Mouse (Mus musculus) hindbrain, embryonic 13.5 days (tissue): ENCODE results near the gene Senp2. TPM values are rescaled to one million over a fixed set of nuclear protein-coding genes. Genes with fewer than 3 reads are reported as not detected.

Experiments
- ATAC-seq: fragments of 200-750 bp; cut with Nextera tagmentation; 2 replicates; pipeline ENCODE4 v1.8.0; 2017; ENCODE audit warnings: moderate TSS enrichment; ENCODE audit not compliant: low FRiP score
- H3K27ac ChIP-seq: fragments of 300-500 bp; sonication (generic); 2 replicates; pipeline ENCODE4 v1.5.1; 2015; ENCODE audit warnings: inconsistent platforms, mild to moderate bottlenecking, moderate library complexity
- H3K27me3 ChIP-seq: fragments of 300-500 bp; sonication (generic); 2 replicates; pipeline ENCODE4 v1.6.1; 2015; ENCODE audit warnings: mild to moderate bottlenecking, inconsistent platforms
- H3K36me3 ChIP-seq: fragments of 300-500 bp; sonication (generic); 2 replicates; pipeline ENCODE4 v1.6.1; 2015; ENCODE audit warnings: mild to moderate bottlenecking, inconsistent platforms
- H3K4me1 ChIP-seq: fragments of 300-500 bp; sonication (generic); replicated peaks from 2 replicates; pipeline ENCODE4 v1.6.1; 2015; ENCODE audit warnings: inconsistent platforms
- H3K4me2 ChIP-seq: fragments of 300-500 bp; sonication (generic); 2 replicates; pipeline ENCODE4 v1.6.1; 2015; ENCODE audit warnings: inconsistent platforms, mild to moderate bottlenecking, moderate library complexity
- H3K4me3 ChIP-seq: fragments of 300-500 bp; sonication (generic); 2 replicates; pipeline ENCODE4 v1.5.1; 2015; ENCODE audit warnings: mild to moderate bottlenecking, inconsistent platforms
- H3K9ac ChIP-seq: fragments of 300-500 bp; sonication (generic); 2 replicates; pipeline ENCODE4 v1.6.1; 2015; ENCODE audit warnings: mild to moderate bottlenecking, inconsistent platforms
- H3K9me3 ChIP-seq: fragments of 300-500 bp; sonication (generic); 2 replicates; pipeline ENCODE4 v1.6.1; 2016; ENCODE audit warnings: inconsistent platforms
- WGBS: fragments of 180-500 bp; shearing (Covaris S2); methylation state at CpG from one replicate; pipeline ENCODE4 v1.1.7; 2015; 5-methylcytosine and 5-hydroxymethylcytosine counted together
- polyA plus RNA-seq: library from polyadenylated mRNA; unstranded; fragments of >200 nt; fragmentation: Nextera tagmentation; extraction: Ambion mirVana; gene quantifications from 2 replicates; pipeline ENCODE4 v1.2.1, GENCODE M21; 2015

Senp2 gene
- polyA plus RNA-seq, 1 experiment from 2014 or later: 43.7 TPM

GRCm38 (mm10) chr16:21991774-21992173, 17.5 kb upstream of the Senp2 start:
- peaks cover 3% of the 10 kb centered on the region; the same call in 1 of the 2 replicates for H3K27me3 ChIP-seq
- no peak for ATAC-seq
- H3K27ac ChIP-seq: no peak overlapping the region
- H3K4me3 ChIP-seq: no peak overlapping the region
- H3K4me2 ChIP-seq: no peak overlapping the region
- peaks cover 4% of the 10 kb centered on the region; the same call in 1 of the 2 replicates for H3K4me1 ChIP-seq
- H3K9me3 ChIP-seq: no peaks in the 10 kb centered on the region
- H3K9ac ChIP-seq: no peak overlapping the region
- H3K36me3 ChIP-seq: no peaks in the 10 kb centered on the region
- WGBS: 88% methylated on average over 2 of the region's 2 CpGs

- Histone ChIP-seq H3K36me3 (no peaks in the 10 kb centered on the region), H3K9me3 (no peaks in the 10 kb centered on the region), H3K27me3 (peaks cover 10% of the 10 kb centered on the region; the same call in 1 of the 2 replicates), H3K9ac (peak within 1 kb of the TSS; percentile 55; the same call in 1 of the 2 replicates), H3K4me1 (peaks cover 4% of the 10 kb centered on the region; the same call in 1 of the 2 replicates), H3K4me2 (peak within 1 kb of the TSS; percentile 53), H3K27ac (no peak within 1 kb of the TSS), H3K4me3 (peak within 1 kb of the TSS; percentile 28)
- no peak for ATAC-seq
- WGBS: 4% methylated on average over 16 of the region's 16 CpGs
These were observed 14.0 kb upstream of the Senp2 start, which contains the start of gene Liph for GRCm38 (mm10) chr16:21995304-21995703. TSS of gene Liph (minus strand) at chr16:21995663.

- Histone ChIP-seq H3K4me2 (no peak overlapping the region), H3K27me3 (peaks cover 10% of the 10 kb centered on the region; the same call in 1 of the 2 replicates), H3K27ac (no peak overlapping the region), H3K4me3 (no peak overlapping the region), H3K9ac (no peak overlapping the region), H3K36me3 (no peaks in the 10 kb centered on the region), H3K9me3 (no peaks in the 10 kb centered on the region), H3K4me1 (peaks cover 4% of the 10 kb centered on the region; the same call in 1 of the 2 replicates)
- 68% methylated on average over 4 of the region's 4 CpGs for WGBS
- no peak for ATAC-seq
These were observed 12.9 kb upstream of the Senp2 start for GRCm38 (mm10) chr16:21996402-21996801.

GRCm38 (mm10) chr16:21996881-21997641, 12.2 kb upstream of the Senp2 start:
- H3K27ac ChIP-seq: no peak overlapping the region
- no peak for ATAC-seq
- H3K36me3 ChIP-seq: no peaks in the 10 kb centered on the region
- WGBS: 69% methylated on average over 5 of the region's 5 CpGs
- no peak overlapping the region for H3K9ac ChIP-seq
- no peak overlapping the region for H3K4me2 ChIP-seq
- H3K27me3 ChIP-seq: peaks cover 10% of the 10 kb centered on the region; the same call in 1 of the 2 replicates
- H3K9me3 ChIP-seq: no peaks in the 10 kb centered on the region
- no peak overlapping the region for H3K4me3 ChIP-seq
- H3K4me1 ChIP-seq: peaks cover 4% of the 10 kb centered on the region; the same call in 1 of the 2 replicates

- no peak for ATAC-seq
- Histone ChIP-seq H3K4me2 (no peak overlapping the region), H3K36me3 (no peaks in the 10 kb centered on the region), H3K4me3 (no peak overlapping the region), H3K27ac (no peak overlapping the region), H3K27me3 (peaks cover 10% of the 10 kb centered on the region; the same call in 1 of the 2 replicates), H3K9me3 (no peaks in the 10 kb centered on the region), H3K4me1 (peaks cover 4% of the 10 kb centered on the region; the same call in 1 of the 2 replicates), H3K9ac (no peak overlapping the region)
- WGBS: 83% methylated on average over 5 of the region's 5 CpGs
These were observed 11.2 kb upstream of the Senp2 start for GRCm38 (mm10) chr16:21998061-21998460.

- Histone ChIP-seq H3K36me3 (no peaks in the 10 kb centered on the region), H3K27me3 (peaks cover 10% of the 10 kb centered on the region; the same call in 1 of the 2 replicates), H3K9me3 (no peaks in the 10 kb centered on the region), H3K4me2 (no peak overlapping the region), H3K9ac (no peak overlapping the region), H3K4me1 (peaks cover 4% of the 10 kb centered on the region; the same call in 1 of the 2 replicates), H3K27ac (no peak overlapping the region), H3K4me3 (no peak overlapping the region)
- ATAC-seq: no peak
- WGBS: 87% methylated on average over 4 of the region's 4 CpGs
These were observed 9.2 kb upstream of the Senp2 start for GRCm38 (mm10) chr16:21999941-22000690.

GRCm38 (mm10) chr16:22001172-22001571, 8.1 kb upstream of the Senp2 start:
- WGBS: 64% methylated on average over 4 of the region's 4 CpGs
- no peak overlapping the region for H3K4me2 ChIP-seq
- H3K36me3 ChIP-seq: no peaks in the 10 kb centered on the region
- H3K9ac ChIP-seq: no peak overlapping the region
- no peak overlapping the region for H3K27ac ChIP-seq
- H3K9me3 ChIP-seq: no peaks in the 10 kb centered on the region
- peaks cover 8% of the 10 kb centered on the region; the same call in 1 of the 2 replicates for H3K27me3 ChIP-seq
- ATAC-seq: no peak
- no peaks in the 10 kb centered on the region for H3K4me1 ChIP-seq
- no peak overlapping the region for H3K4me3 ChIP-seq

GRCm38 (mm10) chr16:22001606-22002005, 7.7 kb upstream of the Senp2 start:
- Histone ChIP-seq H3K9me3 (no peaks in the 10 kb centered on the region), H3K36me3 (no peaks in the 10 kb centered on the region), H3K4me2 (no peak overlapping the region), H3K27me3 (peaks cover 8% of the 10 kb centered on the region; the same call in 1 of the 2 replicates), H3K27ac (no peak overlapping the region), H3K9ac (no peak overlapping the region), H3K4me1 (no peaks in the 10 kb centered on the region), H3K4me3 (no peak overlapping the region)
- no peak for ATAC-seq
- whole genome bisulfite sequencing: 61% methylated on average over 3 of the region's 3 CpGs

GRCm38 (mm10) chr16:22009596-22009995, 312 bp downstream of the Senp2 start:
- Histone ChIP-seq H3K4me1 (peaks cover 17% of the 10 kb centered on the region), H3K9me3 (no peaks in the 10 kb centered on the region), H3K4me2 (peak overlapping the region; percentile 85), H3K9ac (peak overlapping the region; percentile 92), H3K36me3 (no peaks in the 10 kb centered on the region), H3K27ac (peak overlapping the region; percentile 86), H3K27me3 (no peaks in the 10 kb centered on the region), H3K4me3 (peak overlapping the region; percentile 97)
- under 1% methylated on average over 51 of the region's 51 CpGs for WGBS
- ATAC-seq: peak; percentile 80

- Histone ChIP-seq H3K27ac (no peak overlapping the region), H3K9me3 (no peaks in the 10 kb centered on the region), H3K4me1 (peaks cover 8% of the 10 kb centered on the region), H3K4me3 (no peak overlapping the region), H3K9ac (no peak overlapping the region), H3K36me3 (peaks cover 51% of the 10 kb centered on the region), H3K27me3 (no peaks in the 10 kb centered on the region), H3K4me2 (no peak overlapping the region)
- 93% methylated on average over 1 of the region's 1 CpGs for WGBS
- no peak for ATAC-seq
These were observed 6.3 kb downstream of the Senp2 start for GRCm38 (mm10) chr16:22015569-22015968.

GRCm38 (mm10) chr16:22022122-22022521, 12.8 kb downstream of the Senp2 start:
- Histone ChIP-seq H3K36me3 (peaks cover 89% of the 10 kb centered on the region), H3K4me2 (no peak overlapping the region), H3K27me3 (no peaks in the 10 kb centered on the region), H3K4me1 (no peaks in the 10 kb centered on the region), H3K9me3 (peaks cover 5% of the 10 kb centered on the region), H3K4me3 (no peak overlapping the region), H3K9ac (no peak overlapping the region), H3K27ac (no peak overlapping the region)
- no peak for ATAC-seq
- WGBS: 96% methylated on average over 2 of the region's 2 CpGs

- H3K27me3 ChIP-seq: no peaks in the 10 kb centered on the region
- no peak for ATAC-seq
- WGBS: 96% methylated on average over 5 of the region's 5 CpGs
- H3K27ac ChIP-seq: no peak overlapping the region
- peaks cover 92% of the 10 kb centered on the region for H3K36me3 ChIP-seq
- no peaks in the 10 kb centered on the region for H3K9me3 ChIP-seq
- no peak overlapping the region for H3K9ac ChIP-seq
- H3K4me1 ChIP-seq: no peaks in the 10 kb centered on the region
- no peak overlapping the region for H3K4me2 ChIP-seq
- no peak overlapping the region for H3K4me3 ChIP-seq
These were observed 18.2 kb downstream of the Senp2 start for GRCm38 (mm10) chr16:22027474-22027873.
